Mouse (Mus musculus) limb, embryonic 10.5 days (tissue): ENCODE data around the gene Zfp771. TPM values are rescaled to one million over a fixed set of nuclear protein-coding genes. Genes with fewer than 3 reads are reported as not detected.

Source experiments
- DNase-seq: peaks from one replicate; pipeline ENCODE4 v3.0.0-alpha.2; 2017; ENCODE audit warnings: low spot score
- H3K27ac ChIP-seq: fragments of 300-500 bp; sonication (generic); 2 replicates; pipeline ENCODE4 v1.5.1; 2016; ENCODE audit warnings: mild to moderate bottlenecking
- H3K27me3 ChIP-seq: fragments of 300-500 bp; sonication (generic); 2 replicates; pipeline ENCODE4 v1.6.1; 2016; ENCODE audit warnings: low read depth, mild to moderate bottlenecking; ENCODE audit not compliant: poor library complexity, severe bottlenecking
- H3K36me3 ChIP-seq: fragments of 300-500 bp; sonication (generic); 2 replicates; pipeline ENCODE4 v1.6.1; 2016; ENCODE audit warnings: mild to moderate bottlenecking, moderate library complexity
- H3K4me1 ChIP-seq: fragments of 300-500 bp; sonication (generic); 2 replicates; pipeline ENCODE4 v1.6.1; 2016
- H3K4me3 ChIP-seq: fragments of 300-500 bp; sonication (generic); 2 replicates; pipeline ENCODE4 v1.5.1; 2016; ENCODE audit warnings: mild to moderate bottlenecking, moderate library complexity
- H3K9me3 ChIP-seq: fragments of 300-500 bp; sonication (generic); replicated peaks from 2 replicates; pipeline ENCODE4 v1.6.1; 2016; ENCODE audit warnings: mild to moderate bottlenecking
- WGBS: fragments of 180-500 bp; shearing (Covaris S2); methylation state at CpG from one replicate; pipeline ENCODE4 v1.1.7; 2016; 5-methylcytosine and 5-hydroxymethylcytosine counted together
- polyA plus RNA-seq: library from polyadenylated mRNA; unstranded; fragments of >200 nt; fragmentation: Nextera tagmentation; extraction: Ambion mirVana; gene quantifications from 2 replicates; pipeline ENCODE4 v1.2.1, GENCODE M21; 2016

The Zfp771 gene
- 70.6 and 73.6 TPM in 2 replicates for polyA plus RNA-seq

DNA sequence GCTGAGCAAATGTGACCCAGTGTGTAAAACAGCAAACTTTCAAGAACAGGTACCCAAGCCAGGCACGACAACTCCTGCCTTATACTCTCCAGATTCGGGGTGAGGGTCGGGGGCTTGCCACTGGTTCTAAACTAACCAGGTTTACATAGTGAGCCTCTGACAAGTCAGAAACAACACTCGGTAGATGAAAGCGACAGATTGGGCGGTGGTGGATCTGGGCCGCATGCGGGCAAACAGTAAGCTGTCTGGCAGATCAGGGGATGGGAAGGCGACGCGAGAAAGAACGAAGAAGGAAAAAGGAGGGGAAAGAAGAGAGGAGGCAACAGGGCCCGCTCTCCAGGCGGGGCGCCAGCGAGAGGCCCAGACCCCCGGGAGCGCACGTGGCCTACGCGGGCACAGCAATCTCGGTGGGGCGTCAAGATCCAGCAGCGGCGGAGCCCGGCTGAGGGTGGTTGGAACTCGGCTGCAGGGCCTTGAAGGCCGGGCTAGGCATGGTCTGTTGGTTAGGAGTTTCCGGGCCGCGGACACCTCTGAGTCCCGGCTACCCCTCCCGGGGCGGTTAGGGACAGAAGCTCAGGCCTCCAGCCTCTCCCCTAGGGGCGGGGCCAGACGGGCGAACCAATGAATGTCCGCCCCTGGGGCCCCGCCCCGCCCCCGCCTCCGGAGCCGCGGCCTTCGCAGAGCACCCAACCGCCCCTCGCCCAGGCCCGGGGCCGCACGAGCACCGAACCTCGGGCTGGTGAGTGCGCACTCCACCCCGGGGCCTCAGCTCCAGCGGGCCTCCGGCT, at the start of gene Zfp771:
Gene Zfp771, plus strand, starts transcription at position 405 of the 788 bp plus-strand sequence.
- H3K27ac ChIP-seq: peak within 1 kb of the TSS; percentile 95
- no peaks in the 10 kb centered on the region for H3K27me3 ChIP-seq
- WGBS: 1% methylated on average over 56 of the region's 56 CpGs
- H3K4me3 ChIP-seq: peak within 1 kb of the TSS; percentile 85
- peaks cover 30% of the 10 kb centered on the region for H3K4me1 ChIP-seq
- peaks cover 42% of the 10 kb centered on the region for H3K36me3 ChIP-seq
- DNase-seq: peak; percentile 96
- H3K9me3 ChIP-seq: no peaks in the 10 kb centered on the region

DNA sequence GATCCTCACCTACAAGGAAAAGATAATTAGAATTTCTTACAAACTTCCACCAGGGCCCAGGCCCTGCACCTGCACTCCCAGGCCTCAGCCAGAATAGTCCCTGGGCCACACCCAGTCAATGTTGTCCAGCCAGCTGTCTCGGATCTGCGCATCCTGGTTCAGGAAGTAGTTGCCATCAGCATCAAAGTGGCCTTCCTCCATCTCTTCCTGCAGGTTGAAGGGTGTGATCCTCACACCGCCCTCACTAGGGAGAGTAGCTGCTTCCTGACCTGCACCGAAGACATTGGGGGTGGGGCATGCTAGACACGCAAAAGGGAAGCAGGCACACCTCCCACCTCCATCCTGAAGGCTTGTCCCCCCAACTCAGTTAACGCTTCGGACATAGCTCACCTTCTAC, 49.4 kb upstream of the Zfp771 start:
- DNase-seq: no peak
- no peaks in the 10 kb centered on the region for H3K9me3 ChIP-seq
- H3K36me3 ChIP-seq: peaks cover 79% of the 10 kb centered on the region
- H3K4me3 ChIP-seq: peak overlapping the region; percentile 75
- peak overlapping the region; percentile 94 for H3K27ac ChIP-seq
- no peaks in the 10 kb centered on the region for H3K27me3 ChIP-seq
- H3K4me1 ChIP-seq: peaks cover 24% of the 10 kb centered on the region
- 81% methylated on average over 7 of the region's 7 CpGs for WGBS

DNA sequence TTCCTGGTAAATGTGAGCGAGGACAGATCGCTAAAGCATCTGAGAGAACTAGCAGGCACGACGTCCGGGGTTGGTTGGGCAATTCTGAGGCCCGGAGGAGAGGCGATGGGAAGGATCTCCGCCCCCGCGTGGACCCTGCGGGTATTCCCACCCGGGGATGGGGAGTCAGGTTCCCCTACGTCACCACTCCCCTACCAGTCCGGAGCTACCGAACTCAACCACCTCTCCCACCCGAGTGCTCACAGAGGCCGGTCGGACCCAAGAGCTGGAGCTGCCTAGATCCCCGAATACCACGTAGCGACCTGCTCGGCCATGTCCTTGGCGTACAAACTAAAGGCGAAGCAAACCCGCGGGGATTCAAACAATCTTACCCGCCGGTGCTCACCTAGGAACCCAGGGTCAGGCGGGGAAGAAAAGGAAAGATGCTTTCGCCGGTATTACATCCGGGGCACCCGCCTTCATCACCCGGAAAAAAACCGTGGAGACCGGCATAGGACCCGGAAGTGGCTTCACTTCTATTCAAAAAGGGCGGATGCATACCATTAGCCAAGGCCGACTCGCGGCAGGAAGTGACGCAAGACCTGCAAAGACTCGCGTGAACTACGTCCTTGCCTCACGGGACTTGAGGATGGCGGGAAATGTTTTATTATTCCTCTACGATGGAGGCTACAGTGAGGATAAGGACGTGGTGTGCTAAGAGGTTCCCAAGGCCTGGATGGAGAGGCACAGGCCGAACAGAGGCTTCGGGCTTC, 48.4 kb upstream of the Zfp771 start, which contains the start of gene Cd2bp2:
Gene Cd2bp2, minus strand, starts transcription at position 507 of the 752 bp plus-strand sequence.
- H3K4me3 ChIP-seq: peak within 1 kb of the TSS; percentile 75
- H3K27ac ChIP-seq: peak within 1 kb of the TSS; percentile 94
- H3K27me3 ChIP-seq: no peaks in the 10 kb centered on the region
- DNase-seq: peak; percentile 94
- H3K4me1 ChIP-seq: peaks cover 24% of the 10 kb centered on the region
- WGBS: under 1% methylated on average over 51 of the region's 51 CpGs
- H3K36me3 ChIP-seq: peaks cover 86% of the 10 kb centered on the region
- no peaks in the 10 kb centered on the region for H3K9me3 ChIP-seq

DNA sequence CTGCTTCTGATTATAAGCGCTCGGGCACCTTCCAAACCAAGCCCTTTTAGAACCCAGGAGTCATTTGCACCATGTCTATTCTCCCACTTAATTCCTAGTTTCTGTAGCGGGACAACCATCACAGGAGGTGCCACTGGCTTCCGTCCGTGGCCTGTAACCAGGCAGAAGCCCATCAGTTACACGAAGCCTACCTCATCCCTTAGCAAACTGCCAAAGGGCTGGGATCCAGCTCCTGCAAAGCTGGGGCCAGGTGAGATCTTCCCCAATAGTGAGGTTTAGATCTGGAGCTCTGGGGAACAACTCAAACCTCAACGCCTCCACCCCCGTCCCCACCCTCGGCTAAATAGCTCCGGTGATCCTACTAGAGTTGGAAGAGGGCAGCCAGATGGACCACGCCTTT, 47.6 kb upstream of the Zfp771 start:
- H3K4me1 ChIP-seq: peaks cover 24% of the 10 kb centered on the region
- DNase-seq: no peak
- H3K27me3 ChIP-seq: no peaks in the 10 kb centered on the region
- peak overlapping the region; percentile 75 for H3K4me3 ChIP-seq
- WGBS: 57% methylated on average over 11 of the region's 11 CpGs
- H3K27ac ChIP-seq: peak overlapping the region; percentile 94
- H3K9me3 ChIP-seq: no peaks in the 10 kb centered on the region
- peaks cover 86% of the 10 kb centered on the region for H3K36me3 ChIP-seq

DNA sequence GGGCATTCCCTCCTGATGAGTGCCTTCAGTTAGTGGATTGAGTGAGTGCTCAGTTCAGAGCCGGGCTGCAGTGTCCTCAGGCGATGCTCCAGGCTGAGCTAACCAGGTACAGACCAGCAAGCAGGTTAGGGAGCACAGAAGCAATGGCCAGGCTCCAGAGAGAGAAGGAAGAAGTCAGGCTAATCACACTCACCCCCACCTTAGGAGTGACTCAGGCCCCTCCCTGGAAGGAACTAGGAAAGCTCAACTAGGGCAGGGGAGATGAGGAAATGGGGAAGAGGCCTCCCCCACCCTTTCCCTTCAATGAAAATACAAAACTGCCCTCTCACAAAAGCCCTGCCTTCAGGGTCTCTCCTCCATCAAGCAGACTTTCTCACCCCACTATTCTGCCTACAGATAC, 37.5 kb upstream of the Zfp771 start:
- peaks cover 37% of the 10 kb centered on the region for H3K36me3 ChIP-seq
- peak overlapping the region; percentile 90 for H3K4me3 ChIP-seq
- H3K27ac ChIP-seq: peak overlapping the region; percentile 96
- peaks cover 35% of the 10 kb centered on the region for H3K4me1 ChIP-seq
- no peaks in the 10 kb centered on the region for H3K27me3 ChIP-seq
- no peaks in the 10 kb centered on the region for H3K9me3 ChIP-seq
- no peak for DNase-seq
- WGBS: 50% methylated on average over 2 of the region's 2 CpGs

DNA sequence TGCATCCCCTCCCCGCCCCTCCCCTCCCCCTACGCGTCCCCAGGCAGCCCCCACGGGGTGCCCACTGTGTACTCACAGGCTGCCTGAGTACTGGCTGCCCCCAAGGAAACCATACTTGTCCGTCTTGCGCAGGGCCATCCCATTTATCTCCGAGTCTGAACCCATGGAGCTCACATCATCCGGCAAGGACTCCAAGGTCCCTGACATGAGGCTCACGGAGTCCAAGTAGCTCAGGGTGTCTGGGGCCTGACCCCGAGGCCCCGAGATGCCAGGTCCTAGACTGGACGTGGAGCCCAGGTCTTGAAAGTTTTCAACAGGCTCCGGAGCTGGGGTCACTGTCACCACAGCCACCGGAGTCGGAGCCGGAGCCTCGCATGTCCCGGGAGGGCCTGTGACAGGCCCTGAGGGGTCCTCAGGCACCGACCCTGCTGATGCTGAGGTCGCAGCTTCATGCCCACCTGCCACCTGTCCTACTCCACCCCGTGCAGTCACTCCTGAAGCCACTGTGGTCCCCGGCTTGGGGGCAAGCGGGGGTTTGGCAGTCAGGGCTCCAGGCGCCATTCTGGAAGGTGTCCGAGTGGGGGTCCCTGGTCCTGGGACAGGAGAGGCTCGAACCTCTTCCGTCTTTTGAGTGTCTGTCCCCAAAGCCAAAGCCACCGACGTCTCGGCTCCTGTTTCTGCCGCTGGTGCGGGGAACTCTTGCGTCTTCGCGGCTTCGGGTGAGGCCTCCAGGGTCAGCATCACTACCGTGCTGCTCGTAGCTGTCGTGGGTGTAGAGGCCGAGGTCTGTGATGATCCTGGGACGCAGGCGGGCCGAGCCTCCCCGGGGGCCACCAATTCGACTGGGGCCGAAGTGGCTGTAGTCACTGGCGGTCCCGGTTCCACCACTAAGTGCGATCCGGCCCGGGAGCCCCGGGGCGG, 36.4 kb upstream of the Zfp771 start:
- peak overlapping the region; percentile 90 for H3K4me3 ChIP-seq
- H3K27ac ChIP-seq: peak overlapping the region; percentile 96
- no peaks in the 10 kb centered on the region for H3K9me3 ChIP-seq
- WGBS: under 1% methylated on average over 53 of the region's 53 CpGs
- H3K36me3 ChIP-seq: peaks cover 28% of the 10 kb centered on the region
- DNase-seq: no peak
- peaks cover 3% of the 10 kb centered on the region; the same call in 1 of the 2 replicates for H3K27me3 ChIP-seq
- peaks cover 35% of the 10 kb centered on the region for H3K4me1 ChIP-seq

DNA sequence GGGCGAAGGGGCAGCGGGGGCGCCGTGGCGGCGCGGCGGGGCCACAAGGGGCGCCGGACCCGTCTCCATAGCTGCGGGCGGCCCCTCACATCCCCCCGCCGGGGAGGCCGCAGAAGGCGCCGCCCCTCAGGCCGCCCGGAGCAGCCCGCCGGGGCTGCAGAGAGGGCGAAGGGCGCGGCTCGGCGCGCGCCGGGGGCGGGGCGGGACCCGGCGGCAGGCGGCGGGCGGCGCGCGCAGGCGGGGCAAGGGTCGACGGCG, 35.9 kb upstream of the Zfp771 start, which contains the start of gene Tbc1d10b:
Gene Tbc1d10b, minus strand, starts transcription at position 174 of the 258 bp plus-strand sequence.
- WGBS: under 1% methylated on average over 42 of the region's 44 CpGs

DNA sequence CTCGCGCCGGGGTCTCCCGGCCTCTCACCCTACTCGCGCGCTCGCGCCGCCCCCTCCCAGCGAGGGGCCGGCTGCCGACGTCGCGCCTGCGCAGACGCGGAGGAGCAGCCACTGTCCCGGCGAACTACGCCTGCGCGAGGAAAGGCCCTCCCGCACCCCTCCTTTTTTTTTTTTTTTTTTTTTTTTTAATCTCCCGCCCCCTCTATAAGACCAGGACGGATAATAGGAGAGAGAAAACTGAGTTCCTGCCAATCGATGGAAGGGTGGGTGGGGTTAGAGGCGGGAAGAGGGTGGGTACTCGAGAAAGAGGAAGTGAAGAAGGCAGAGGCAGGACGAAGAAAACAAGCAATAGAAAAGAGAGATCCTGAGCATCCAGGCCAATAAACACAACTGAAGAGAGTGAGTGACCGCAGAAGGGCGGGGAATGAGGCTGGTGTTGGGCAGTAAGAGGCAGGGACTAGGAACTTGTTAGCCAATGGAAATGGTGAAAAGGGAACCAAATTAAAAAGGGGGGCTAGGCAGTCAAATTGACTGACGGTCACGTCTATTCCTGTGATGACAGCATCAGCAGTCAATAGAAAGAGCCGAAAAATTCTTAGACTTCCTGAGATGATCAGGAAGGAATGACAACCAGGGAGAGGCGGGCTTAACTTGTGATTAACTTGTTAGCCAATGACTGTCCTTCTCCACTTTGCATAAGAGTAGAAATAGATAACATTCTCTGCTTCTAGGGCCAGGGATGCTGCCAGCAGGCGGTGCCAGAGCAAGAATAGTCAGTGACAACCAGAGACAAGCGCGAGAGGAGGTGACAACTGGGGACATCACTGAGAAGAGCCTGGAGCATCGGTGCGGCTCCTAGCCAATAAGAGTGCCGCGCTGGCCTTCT, 35.3 kb upstream of the Zfp771 start, which contains the start of gene Mylpf:
Gene Mylpf, plus strand, starts transcription at position 338 of the 886 bp plus-strand sequence.
- WGBS: 1% methylated on average over 44 of the region's 44 CpGs
- peaks cover 37% of the 10 kb centered on the region for H3K4me1 ChIP-seq
- peak within 1 kb of the TSS; percentile 90 for H3K4me3 ChIP-seq
- H3K36me3 ChIP-seq: peaks cover 16% of the 10 kb centered on the region
- peak within 1 kb of the TSS; percentile 96 for H3K27ac ChIP-seq
- no peaks in the 10 kb centered on the region for H3K9me3 ChIP-seq
- DNase-seq: peak; percentile 96
- peaks cover 13% of the 10 kb centered on the region for H3K27me3 ChIP-seq

More for the DNA sequence above, 35.9 kb upstream of the Zfp771 start, which contains the start of gene Tbc1d10b:
- peaks cover 35% of the 10 kb centered on the region for H3K4me1 ChIP-seq
- H3K27me3 ChIP-seq: peaks cover 9% of the 10 kb centered on the region; the same call in 1 of the 2 replicates
- H3K9me3 ChIP-seq: no peaks in the 10 kb centered on the region
- peaks cover 22% of the 10 kb centered on the region for H3K36me3 ChIP-seq
- H3K27ac ChIP-seq: peak within 1 kb of the TSS; percentile 96
- no peak for DNase-seq
- peak within 1 kb of the TSS; percentile 90 for H3K4me3 ChIP-seq

DNA sequence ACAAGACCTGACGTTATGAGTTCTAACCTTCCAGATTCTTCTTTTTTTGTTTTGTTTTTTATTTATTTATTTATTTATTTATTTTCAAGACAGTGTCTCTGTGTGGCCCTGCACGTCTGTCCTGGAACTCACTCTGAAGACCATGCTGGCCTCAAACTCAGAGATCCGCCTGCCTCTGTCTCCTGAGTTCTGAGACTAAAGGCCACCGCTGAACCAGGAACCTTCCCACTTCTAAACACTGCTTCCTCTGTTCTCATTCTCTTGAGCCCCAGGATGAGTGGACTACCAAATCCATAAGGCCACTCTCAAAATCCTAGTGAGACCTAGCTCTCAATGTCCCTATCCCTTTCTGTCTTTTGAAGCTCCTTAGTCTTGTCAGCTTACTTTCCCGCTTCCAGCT, 34.2 kb upstream of the Zfp771 start:
- H3K36me3 ChIP-seq: peaks cover 9% of the 10 kb centered on the region
- peaks cover 23% of the 10 kb centered on the region for H3K27me3 ChIP-seq
- peak overlapping the region; percentile 90; the same call in 1 of the 2 replicates for H3K4me3 ChIP-seq
- WGBS: 82% methylated on average over 5 of the region's 5 CpGs
- peaks cover 47% of the 10 kb centered on the region for H3K4me1 ChIP-seq
- no peak for DNase-seq
- no peak overlapping the region for H3K27ac ChIP-seq
- H3K9me3 ChIP-seq: no peaks in the 10 kb centered on the region

DNA sequence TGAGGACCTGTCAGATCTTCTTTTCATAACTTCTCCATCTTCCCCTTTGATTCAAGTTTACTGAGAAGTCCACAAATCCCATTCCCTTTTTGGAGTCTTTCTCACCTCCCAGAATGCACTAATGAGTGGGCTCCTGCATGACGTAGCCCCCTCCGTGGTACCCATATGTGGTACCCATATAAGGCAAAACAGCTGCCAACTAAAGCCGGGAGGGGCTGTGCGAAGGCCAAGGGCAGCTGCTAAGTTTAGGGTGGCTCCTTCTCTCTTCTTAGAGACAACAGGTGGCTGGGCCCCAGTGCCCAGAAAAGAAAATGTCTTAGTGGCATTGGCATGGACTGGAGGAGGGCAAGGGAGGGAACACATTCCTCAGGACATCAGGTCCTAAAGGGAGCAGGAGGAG, 33.8 kb upstream of the Zfp771 start:
- H3K36me3 ChIP-seq: peaks cover 5% of the 10 kb centered on the region
- peaks cover 48% of the 10 kb centered on the region for H3K4me1 ChIP-seq
- H3K27ac ChIP-seq: no peak overlapping the region
- H3K4me3 ChIP-seq: no peak overlapping the region
- WGBS: 87% methylated on average over 4 of the region's 4 CpGs
- H3K27me3 ChIP-seq: peaks cover 25% of the 10 kb centered on the region
- H3K9me3 ChIP-seq: no peaks in the 10 kb centered on the region
- DNase-seq: no peak

DNA sequence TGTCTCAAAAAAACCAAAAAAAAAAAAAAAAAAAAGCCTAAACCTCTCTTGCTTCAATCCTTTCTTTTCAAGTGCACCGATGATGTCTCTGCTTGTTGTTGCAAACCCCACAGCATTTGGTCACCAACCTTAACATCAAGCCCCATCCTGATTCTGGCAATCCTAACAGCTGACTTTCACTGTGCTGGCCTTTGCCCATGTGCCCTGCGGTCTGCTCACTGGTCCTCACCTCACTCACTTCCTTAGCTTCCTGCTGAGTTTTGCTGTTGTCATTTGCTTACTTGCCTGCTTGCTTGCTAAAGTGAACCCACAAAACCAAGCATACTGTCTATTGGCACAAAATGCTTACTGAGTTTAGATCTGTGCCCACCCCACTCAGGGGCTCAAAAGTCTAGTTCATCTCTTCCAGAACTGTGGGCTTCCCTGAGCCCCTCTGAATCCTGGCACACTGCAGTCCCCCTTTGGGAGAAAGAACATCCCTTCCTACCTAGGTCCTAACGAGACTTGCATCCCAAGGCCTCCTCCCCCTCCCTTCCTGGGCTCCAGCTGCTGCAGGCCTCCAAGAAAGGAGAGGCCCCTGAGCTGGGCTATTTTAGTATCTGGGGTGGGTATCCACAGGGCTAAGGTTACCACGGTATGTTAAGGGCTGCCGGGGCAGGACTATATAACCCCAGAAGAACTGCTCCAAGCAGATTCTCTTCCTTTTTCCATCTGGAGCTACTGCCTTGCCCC, 32.9 kb upstream of the Zfp771 start:
- Histone ChIP-seq H3K36me3 (0 out of 2 replicates have a peak, but pooled peaks cover 2% of the 10 kb centered on the region), H3K4me3 (no peak overlapping the region), H3K9me3 (no peaks in the 10 kb centered on the region), H3K27me3 (peaks cover 25% of the 10 kb centered on the region), H3K4me1 (peaks cover 47% of the 10 kb centered on the region), H3K27ac (no peak overlapping the region)
- DNase-seq: no peak
- 78% methylated on average over 5 of the region's 5 CpGs for WGBS
